Mouse (Mus musculus) MEL-GATA-1-ER (cell line): ENCODE results near the gene Ewsr1.

Experiments used
- DNase-seq: peaks from one replicate; pipeline ENCODE4 v3.0.0-alpha.2; 2012; ENCODE audit warnings: low read depth; ENCODE audit errors: extremely low read depth

Ewsr1 gene

GRCm38 (mm10) chr11:5059230-5059629 lies 39.8 kb downstream of the Ewsr1 start:
- no peak for DNase-seq

GRCm38 (mm10) chr11:5058783-5059182 lies 40.3 kb downstream of the Ewsr1 start:
- DNase-seq: no peak

DNA sequence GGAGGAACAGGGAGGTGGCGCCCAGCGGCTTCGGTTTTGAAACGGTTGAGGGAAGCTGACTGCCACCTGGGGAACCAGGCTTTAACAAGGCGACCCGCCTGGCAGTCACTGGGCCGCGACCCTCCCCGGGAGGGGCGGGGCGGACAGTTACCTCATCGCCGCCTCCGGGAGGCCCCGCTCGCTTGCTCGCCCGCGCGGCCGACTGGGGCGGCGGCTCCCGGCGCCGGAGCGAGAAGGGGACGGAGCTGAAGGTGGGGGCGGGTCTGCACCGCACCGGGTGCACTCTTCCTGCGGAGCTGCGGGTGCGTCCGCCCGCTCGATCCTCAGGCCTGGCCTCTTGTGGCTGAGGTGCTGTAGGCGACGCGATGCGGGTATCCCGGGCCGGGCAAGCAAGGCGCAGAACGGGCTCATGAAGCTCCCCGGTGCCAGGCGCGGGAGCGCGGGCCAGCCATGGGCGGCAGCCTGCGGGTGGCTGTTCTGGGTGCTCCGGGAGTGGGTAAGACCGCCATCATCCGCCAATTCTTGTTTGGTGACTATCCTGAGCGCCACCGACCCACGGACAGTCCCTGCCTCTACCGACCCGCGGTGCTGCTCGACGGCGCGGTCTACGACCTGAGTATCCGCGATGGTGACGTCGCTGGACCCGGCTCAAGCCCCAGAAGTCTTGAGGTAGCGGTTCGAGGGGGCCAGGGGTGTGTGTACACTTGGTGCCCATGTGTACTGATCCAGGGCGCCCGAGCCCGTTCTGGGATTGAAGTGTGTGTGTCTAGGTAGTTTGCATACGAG lies 41.0 kb downstream of the Ewsr1 start, which contains the start of gene Rasl10a:
Gene Rasl10a (plus strand): TSS at position 273 of the 786 bp plus-strand sequence.
- no peak for DNase-seq

DNA sequence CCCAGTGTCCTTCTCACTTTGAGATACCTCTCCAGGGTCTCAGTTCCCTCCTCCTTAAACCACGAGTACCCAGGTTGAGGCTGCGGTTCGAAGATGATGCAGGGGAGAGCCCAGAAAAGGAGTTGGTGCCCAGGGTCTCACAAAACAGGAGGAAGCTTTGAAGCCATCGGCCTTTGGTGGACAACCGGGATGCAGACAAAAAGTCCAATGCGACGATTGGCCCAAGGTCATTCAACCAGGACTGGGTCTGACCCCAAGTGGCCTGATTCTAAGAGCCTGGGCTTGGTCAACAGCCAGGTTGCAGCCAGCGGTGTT lies 41.6 kb downstream of the Ewsr1 start:
- no peak for DNase-seq

GRCm38 (mm10) chr11:5057064-5057463 lies 42.0 kb downstream of the Ewsr1 start:
- DNase-seq: no peak

DNA sequence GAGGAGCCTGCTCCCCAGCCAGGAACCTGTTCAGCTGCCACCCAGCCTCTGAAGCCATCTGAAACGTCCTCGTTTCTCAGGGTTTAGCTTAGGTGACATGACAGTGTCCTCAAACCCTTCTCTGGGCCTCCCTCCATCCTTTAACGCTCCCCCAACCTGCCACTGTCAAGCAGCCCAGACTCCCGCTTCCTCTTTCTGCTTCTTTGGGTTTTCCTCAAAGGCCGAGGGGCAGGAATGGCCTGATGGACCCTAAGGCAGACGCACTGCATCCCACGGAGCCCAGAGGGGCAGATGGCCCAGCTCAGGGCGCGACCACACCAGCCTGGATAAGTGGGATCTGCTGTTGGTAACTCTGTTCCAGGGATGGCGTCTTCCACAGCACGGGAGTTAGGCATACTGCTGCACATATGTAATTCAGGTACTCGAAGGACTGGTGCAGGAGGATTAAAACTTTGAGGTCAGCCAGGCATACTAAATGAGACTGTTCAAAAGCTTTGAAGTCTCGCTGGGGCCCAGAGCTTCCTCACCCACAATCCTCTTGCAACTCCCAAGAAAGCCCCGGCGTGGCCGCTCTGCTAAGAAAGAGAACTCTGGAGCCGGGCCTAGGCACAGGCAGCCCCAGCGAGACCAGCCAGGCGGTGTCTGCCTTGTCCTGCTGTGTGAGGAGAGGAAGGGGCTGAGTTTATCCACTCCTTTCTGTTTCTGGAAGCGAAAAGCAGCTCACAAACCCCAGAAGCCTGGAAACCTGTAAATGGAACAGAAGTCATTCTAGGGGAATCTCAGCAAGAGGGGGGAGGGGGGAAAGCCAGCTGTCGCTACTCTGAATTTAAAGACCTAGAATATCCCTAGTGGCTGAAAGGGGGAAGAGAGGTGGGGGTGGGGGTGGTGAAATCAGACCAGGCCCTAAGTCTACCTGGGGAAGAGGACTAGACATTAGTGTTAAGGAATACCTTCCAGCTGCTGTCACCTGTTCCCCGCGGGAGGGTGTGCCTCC lies 42.8 kb downstream of the Ewsr1 start:
- no peak for DNase-seq

- DNase-seq: no peak
These were observed 44.2 kb downstream of the Ewsr1 start for GRCm38 (mm10) chr11:5054874-5055273.

GRCm38 (mm10) chr11:5054151-5054550 lies 44.9 kb downstream of the Ewsr1 start:
- DNase-seq: no peak

GRCm38 (mm10) chr11:5052200-5052854 lies 46.7 kb downstream of the Ewsr1 start:
- DNase-seq: no peak

DNA sequence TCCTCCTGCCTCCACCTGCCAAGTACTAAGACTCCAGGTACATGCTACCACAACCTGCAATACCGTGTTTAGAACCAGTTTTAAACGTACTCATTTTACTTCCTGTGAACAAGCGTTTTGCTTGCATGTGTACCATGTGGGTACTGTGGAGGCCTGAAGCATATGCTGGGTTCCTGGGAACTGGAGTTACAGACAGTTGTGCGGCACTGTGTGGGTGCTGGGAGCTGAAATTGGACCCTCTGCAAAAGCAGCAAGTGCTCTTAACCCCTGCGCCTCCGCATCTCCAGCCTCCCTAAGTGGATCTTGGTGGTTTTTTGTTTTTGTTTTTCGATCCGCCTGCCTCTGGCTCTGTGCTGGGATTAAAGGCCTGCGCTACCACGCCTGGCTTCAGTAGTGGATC lies 47.4 kb downstream of the Ewsr1 start:
- no peak for DNase-seq

DNA sequence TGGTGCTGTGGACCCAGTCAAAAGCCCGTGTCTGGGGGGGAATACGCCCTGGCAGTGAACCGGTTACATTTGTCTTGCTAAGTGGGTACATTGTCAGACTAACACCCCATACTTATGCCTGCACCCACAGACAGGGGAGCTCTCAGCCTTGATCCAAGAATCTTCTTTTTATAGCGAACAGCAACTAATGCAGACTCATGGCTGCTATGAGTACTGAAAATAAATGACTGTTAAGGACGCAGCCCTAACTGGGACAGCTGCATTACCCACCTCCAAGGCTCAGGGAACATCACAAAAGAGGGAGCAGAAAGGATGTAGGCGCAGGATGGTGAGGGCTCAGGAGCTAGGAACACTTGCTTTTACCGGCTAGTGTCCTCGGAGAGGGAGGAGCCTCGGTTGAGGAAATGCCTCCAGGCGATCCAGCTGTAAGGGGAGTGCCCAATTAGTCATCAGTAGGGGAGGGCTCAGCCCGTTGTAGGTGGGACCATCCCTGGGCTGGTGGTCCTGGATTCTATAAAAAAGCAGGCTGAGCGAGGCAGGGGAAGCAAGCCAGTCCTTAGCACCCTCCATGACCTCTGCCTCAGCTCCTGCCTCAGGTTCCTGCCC lies 52.6 kb downstream of the Ewsr1 start:
- no peak for DNase-seq

DNA sequence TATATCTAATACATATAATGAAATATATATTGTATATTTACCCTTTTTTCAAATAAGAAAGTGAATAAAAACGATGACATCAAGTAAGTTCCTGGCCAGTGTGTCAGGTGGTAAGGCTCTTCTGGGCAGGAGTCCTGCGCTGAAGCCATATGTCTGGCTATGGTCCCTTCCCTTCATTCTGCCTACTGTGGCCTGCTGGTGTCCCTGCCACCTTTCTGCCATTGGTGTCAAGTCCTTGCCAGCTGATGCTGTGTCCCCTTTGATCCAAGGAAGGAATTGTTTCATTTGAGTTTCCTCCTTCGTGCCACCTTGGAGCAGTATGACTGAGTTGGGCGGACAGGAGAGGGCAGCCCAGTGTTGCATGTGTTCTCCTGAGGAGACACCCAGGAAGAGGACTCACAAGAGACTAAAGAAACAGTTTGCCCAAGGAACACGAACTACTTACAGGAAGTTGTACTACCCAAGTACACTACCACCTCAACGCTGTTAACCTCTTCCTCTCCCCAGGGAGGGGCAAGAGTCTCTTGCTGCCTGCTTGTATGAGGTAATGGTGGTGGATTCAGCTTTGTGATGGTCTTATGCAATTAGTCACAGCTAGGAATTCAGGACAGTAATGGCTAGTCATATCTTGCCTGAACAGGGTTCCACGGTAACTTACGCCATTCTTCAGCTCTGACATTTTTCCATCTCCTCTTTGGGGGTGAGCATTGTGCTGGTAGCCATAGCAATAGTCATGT lies 56.3 kb downstream of the Ewsr1 start:
- no peak for DNase-seq

GRCm38 (mm10) chr11:5041144-5041780 lies 57.8 kb downstream of the Ewsr1 start:
- no peak for DNase-seq

DNA sequence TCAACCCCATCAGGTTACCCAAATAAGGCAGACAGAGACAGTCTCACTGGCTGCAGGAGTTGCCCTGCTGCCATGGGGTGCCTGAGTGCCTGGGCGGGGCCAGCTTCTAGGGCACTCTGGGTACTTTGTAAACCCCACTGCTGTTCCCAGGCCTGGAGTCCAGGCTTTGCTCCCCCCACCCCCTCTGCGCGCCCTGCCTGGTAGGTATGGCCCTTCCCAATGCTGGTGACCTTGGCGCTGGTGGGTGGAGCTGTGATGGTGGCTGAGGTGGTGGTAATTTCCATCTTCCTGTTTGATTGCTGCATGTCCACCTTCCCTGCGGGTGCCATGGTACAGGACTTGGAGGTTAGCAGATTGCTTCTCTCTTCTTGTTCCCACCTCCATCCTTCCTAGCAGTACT lies 58.5 kb downstream of the Ewsr1 start:
- no peak for DNase-seq

- DNase-seq: no peak
These were observed 61.8 kb downstream of the Ewsr1 start for GRCm38 (mm10) chr11:5037146-5037854.

GRCm38 (mm10) chr11:5035421-5035820 lies 63.6 kb downstream of the Ewsr1 start:
- no peak for DNase-seq

GRCm38 (mm10) chr11:5033136-5033535 lies 65.9 kb downstream of the Ewsr1 start:
- no peak for DNase-seq

DNA sequence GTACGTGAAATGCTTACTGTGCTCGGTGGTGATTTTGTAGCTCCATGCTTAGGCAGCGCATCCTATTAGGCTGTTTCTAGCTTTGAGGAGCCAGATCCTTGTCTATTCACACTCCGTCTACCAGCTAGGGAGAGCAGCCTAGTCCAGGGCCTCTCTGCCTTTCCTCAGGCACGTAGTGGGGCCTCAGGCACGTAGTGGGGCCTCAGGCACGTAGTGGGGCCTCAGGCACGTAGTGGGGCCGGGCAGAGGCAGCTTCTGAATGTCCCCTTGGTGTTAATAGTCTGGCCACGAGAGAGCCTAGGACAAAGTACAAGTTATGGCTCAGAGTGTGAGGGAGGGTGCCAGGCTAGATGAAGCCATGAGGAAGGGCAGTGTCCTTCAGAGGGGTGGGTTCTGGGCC lies 66.4 kb downstream of the Ewsr1 start:
- no peak for DNase-seq

GRCm38 (mm10) chr11:5028228-5028627 lies 70.8 kb downstream of the Ewsr1 start:
- DNase-seq: no peak

DNA sequence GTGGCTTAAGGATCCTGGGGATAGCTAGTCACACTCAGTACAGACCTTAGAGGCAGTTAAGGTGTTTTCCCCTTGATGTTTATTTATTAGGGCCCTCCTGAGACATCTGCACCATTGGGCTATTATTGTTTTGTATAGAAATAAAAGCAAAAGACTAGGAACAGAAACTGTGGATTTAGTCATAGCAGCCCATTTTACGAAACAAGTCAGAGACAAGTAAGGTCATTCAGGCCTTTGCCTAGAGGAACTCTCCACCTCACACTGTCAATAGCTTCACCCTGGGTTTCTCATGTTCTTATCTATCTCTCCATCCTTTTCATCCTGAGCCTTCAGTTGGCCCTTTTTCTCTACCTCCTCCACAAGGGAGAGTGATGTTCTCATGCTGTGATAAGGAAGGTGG lies 74.0 kb downstream of the Ewsr1 start:
- no peak for DNase-seq
